Mouse (Mus musculus): ENCODE measurements around the gene Csf2ra. TPM values are rescaled to one million over a fixed set of nuclear protein-coding genes. Genes with fewer than 3 reads are reported as not detected.
"Not testable (repeated sequence)": the region's sequence is repeated elsewhere in the genome, so short reads cannot be mapped to it uniquely, and the experiment has no call there.

The Csf2ra gene
- 83.0 and 85.3 TPM in 2 replicates for polyA plus RNA-seq (2015; fragmentation: Nextera tagmentation; extraction: Ambion mirVana)

DNA sequence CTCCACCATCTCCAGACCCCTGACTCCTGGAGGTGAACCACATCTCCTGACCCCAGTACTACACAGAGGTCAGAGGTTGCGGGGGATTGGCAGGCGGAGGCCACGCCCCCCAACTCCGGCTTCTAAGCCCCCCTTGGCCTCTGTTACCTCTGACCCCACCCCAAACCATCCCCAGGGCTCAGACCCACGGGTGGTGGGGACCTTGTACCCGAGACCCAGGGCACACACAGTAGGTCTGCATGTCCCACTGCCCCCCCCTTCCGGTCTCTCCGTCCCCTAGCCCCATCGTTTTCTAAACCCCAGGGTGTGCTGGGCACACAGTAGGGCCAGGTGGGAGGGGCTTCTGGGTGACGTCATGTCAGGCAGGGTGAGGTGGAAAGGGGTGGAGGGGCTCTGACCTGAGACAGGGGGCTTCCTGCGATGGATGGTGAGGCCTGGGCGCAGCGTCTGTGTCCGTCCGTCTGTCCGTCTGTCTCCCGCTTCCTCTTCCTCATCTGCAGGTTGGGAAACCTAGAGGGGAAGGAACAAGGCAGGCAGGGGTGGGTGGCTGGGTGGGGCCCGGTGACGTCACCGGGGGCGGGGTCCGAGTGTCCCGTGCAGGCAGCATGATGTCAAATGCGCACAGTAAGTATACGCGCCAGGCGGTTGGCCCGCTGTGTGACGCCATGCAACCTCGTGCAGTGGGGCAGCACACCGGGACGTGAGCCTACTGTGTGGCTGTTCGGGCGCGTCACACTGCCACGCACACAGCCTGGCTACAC, at the start of gene Csf2ra:
TSS of gene Csf2ra (minus strand) at position 489 of the 761 bp plus-strand sequence.
- WGBS, result 59% methylated on average over 36 of the region's 36 CpGs

DNA sequence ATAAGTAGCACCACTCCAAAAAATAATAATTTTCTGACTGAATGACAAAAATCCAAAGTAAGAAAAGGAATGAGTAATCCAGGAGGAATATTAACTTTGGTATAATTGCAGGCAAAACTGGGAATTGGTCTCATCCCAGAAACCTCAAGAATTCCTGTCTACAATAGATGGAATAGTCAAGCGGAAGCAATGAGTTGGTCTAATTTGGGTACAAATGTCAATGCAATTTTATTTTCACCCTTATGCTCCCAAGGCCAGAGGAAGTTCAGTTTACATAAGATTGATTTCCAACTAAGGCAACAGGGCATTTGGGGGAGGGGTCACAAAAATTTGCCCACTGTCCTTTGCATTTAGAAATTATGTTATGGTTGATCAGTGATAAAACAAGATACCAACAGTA, 47.2 kb upstream of the Csf2ra start:
- no peaks in the 10 kb centered on the region for H3K27me3 ChIP-seq (replicated peaks)
- H3K9me3 ChIP-seq (replicated peaks), result no peaks in the 10 kb centered on the region
- no peak overlapping the region for H3K27ac ChIP-seq (replicated peaks)
- no peak for ATAC-seq (ENCODE audit: low FRiP score)
- no peak overlapping the region for H3K4me3 ChIP-seq (replicated peaks)
- WGBS, result 100% methylated on average over 1 of the region's 1 CpGs
- no peak overlapping the region for H3K4me2 ChIP-seq
- H3K36me3 ChIP-seq, result no peaks in the 10 kb centered on the region
- no peak overlapping the region for H3K9ac ChIP-seq (replicated peaks)
- no peaks in the 10 kb centered on the region for H3K4me1 ChIP-seq

More for the DNA sequence above, at the start of gene Csf2ra:
- no peak for ATAC-seq (ENCODE audit: low FRiP score)
- Histone ChIP-seq H3K4me2 (peak within 1 kb of the TSS; percentile 77), H3K36me3 (no peaks in the 10 kb centered on the region), H3K9ac (replicated peaks) (peak within 1 kb of the TSS; percentile 47), H3K4me1 (0 out of 2 replicates have a peak, but pooled peaks cover 5% of the 10 kb centered on the region), H3K27me3 (replicated peaks) (no peaks in the 10 kb centered on the region), H3K4me3 (replicated peaks) (peak within 1 kb of the TSS; percentile 65), H3K27ac (replicated peaks) (peak within 1 kb of the TSS; percentile 98), H3K9me3 (replicated peaks) (no peaks in the 10 kb centered on the region)

DNA sequence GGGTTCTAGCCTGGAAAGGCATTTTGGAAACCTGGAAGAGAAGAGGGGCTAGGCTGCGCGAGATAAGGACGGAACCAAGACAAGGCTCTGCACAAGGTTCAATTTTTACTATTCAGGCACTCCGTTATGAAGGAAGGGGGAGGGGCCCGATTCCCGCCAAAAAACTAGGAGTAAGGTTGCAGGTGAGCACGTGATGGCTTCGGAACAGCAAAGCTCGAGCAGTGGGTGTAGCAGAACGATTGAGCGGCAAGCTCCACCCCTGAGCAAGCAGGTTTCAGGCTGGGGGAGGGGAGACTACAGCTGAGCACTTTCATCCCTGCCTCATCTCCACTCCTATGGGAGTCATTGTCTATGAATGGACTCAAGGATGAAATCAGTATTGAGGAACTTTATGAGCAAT, 40.9 kb upstream of the Csf2ra start:
- H3K4me2 ChIP-seq, result peak overlapping the region; percentile 38
- not testable (repeated sequence) for H3K4me1 ChIP-seq; H3K9me3 ChIP-seq (replicated peaks); H3K4me3 ChIP-seq (replicated peaks); H3K9ac ChIP-seq (replicated peaks); H3K36me3 ChIP-seq; H3K27ac ChIP-seq (replicated peaks); H3K27me3 ChIP-seq (replicated peaks); ATAC-seq (ENCODE audit: low FRiP score)
- 35% methylated on average over 11 of the region's 11 CpGs for WGBS

DNA sequence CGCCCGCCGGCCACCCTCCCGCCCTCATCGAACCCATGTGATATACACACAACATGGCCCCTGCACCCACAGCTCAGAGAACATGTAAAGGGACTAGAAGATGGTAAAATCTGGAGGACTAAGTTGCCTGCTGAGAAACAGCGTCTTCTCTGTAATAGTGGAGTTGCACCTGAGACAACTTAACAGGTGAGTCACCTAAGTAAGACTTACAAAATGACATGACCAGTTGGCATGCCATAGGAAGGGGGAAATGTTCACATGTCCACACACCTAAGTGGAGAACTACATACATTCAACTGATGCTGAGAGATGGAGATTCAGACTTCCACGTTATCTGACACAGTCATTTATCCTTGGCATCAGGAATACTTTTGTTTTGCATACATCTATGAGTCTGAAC, 38.9 kb upstream of the Csf2ra start:
- no peak for ATAC-seq (ENCODE audit: low FRiP score)
- Histone ChIP-seq H3K4me2 (no peak overlapping the region), H3K4me1 (no peaks in the 10 kb centered on the region), H3K9ac (replicated peaks) (no peak overlapping the region), H3K27ac (replicated peaks) (no peak overlapping the region), H3K36me3 (no peaks in the 10 kb centered on the region), H3K9me3 (replicated peaks) (no peaks in the 10 kb centered on the region), H3K27me3 (replicated peaks) (no peaks in the 10 kb centered on the region), H3K4me3 (replicated peaks) (no peak overlapping the region)
- WGBS, result 25% methylated on average over 7 of the region's 7 CpGs

DNA sequence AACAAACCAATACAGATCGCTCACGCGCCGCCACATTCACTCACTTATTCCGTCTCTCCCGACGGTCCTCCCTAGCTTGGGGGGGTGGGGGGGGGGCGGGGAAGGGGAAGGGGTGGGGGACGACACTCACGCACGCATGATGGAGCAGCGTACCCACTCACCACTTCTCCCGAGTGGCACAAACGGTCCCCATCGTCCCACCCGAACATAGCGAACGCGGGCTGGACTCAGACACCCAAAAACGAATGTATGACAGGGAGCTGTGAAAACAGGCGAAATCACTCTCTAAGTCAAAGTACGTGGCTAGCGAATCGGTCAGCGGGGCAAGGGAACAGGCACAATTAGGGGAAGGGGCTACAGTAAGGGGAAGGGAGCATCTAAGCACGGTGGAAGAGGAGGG, 38.4 kb upstream of the Csf2ra start:
- no peaks in the 10 kb centered on the region for H3K36me3 ChIP-seq
- H3K27me3 ChIP-seq (replicated peaks), result no peaks in the 10 kb centered on the region
- H3K27ac ChIP-seq (replicated peaks), result no peak overlapping the region
- H3K4me2 ChIP-seq, result no peak overlapping the region
- no peak overlapping the region for H3K4me3 ChIP-seq (replicated peaks)
- H3K9ac ChIP-seq (replicated peaks), result no peak overlapping the region
- 3% methylated on average over 24 of the region's 26 CpGs for WGBS
- no peaks in the 10 kb centered on the region for H3K4me1 ChIP-seq
- no peak for ATAC-seq (ENCODE audit: low FRiP score)
- no peaks in the 10 kb centered on the region for H3K9me3 ChIP-seq (replicated peaks)

DNA sequence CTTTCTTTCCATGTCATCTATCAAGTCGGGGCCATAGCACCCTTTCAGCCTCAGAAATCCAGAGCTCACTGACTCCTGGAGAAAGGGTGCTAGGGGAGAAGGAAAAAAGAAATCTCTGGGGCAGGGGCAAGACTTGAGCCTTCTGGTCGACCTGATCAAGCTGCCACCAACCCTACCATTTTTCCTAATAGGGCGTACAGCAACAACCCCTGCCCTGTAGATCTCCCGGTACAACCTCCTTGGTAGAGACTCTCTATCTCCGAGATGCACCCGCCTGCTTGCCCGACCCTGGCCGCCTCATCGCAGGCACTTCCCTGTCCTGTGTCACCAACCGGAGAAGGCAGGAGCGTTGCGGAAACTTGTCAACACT, 38.0 kb upstream of the Csf2ra start:
- no peak for ATAC-seq (ENCODE audit: low FRiP score)
- H3K9ac ChIP-seq (replicated peaks), result no peak overlapping the region

DNA sequence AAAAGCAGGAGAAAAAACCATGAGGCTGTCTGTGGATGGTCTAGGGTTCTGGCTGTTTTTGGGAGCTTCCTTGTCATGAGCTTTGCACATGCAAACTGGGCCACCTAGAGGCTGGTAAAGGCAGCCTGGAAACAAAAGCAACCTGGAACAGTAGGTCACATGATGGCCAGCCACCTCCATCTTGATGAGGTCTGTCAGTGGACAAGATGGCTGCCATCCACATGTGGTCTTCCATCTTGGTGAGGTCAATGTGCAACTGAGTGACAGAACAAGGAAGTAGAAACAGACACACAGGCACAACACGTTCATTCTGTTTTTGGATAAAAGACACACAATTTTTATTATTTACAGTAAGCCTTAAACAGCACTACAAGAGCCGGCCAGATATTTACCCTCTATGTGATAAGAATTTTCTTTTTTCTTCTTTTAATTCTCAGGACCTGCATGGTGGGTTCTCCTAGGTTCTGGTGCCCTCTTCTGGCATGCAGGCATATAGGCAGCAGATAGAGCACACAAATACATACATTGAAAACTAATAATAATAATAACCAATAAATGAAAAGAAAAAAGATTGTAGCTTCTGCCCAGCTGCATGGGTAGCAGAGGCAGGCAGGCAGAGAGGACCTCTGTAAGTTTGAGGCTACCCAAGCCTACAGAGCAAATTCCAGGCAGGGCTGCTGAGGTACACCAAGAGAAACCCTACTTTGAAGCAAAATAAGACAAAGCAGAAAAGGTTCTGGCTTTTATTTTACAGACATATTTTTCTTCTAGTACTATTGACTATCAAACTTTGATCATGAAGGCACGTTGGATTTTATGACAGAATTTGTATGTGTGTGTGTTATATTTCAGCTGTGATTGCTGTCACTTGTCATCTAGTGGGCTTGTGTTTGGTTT, 37.4 kb upstream of the Csf2ra start:
- Histone ChIP-seq H3K9me3 (replicated peaks) (no peaks in the 10 kb centered on the region), H3K4me1 (no peaks in the 10 kb centered on the region), H3K27ac (replicated peaks) (0 out of 2 replicates have a peak overlapping the region, but pooled peaks have one; percentile 25), H3K4me2 (no peak overlapping the region; the same call in 1 of the 2 replicates), H3K4me3 (replicated peaks) (no peak overlapping the region), H3K36me3 (no peaks in the 10 kb centered on the region), H3K9ac (replicated peaks) (no peak overlapping the region), H3K27me3 (replicated peaks) (no peaks in the 10 kb centered on the region)
- 24% methylated on average over 3 of the region's 3 CpGs for WGBS
- peak; percentile 58 for ATAC-seq (ENCODE audit: low FRiP score)

More for the DNA sequence above, 38.0 kb upstream of the Csf2ra start:
- H3K4me2 ChIP-seq, result no peak overlapping the region
- under 1% methylated on average over 12 of the region's 12 CpGs for WGBS
- H3K36me3 ChIP-seq, result no peaks in the 10 kb centered on the region
- H3K9me3 ChIP-seq (replicated peaks), result no peaks in the 10 kb centered on the region
- no peaks in the 10 kb centered on the region for H3K4me1 ChIP-seq
- no peaks in the 10 kb centered on the region for H3K27me3 ChIP-seq (replicated peaks)
- no peak overlapping the region for H3K4me3 ChIP-seq (replicated peaks)
- H3K27ac ChIP-seq (replicated peaks), result no peak overlapping the region

DNA sequence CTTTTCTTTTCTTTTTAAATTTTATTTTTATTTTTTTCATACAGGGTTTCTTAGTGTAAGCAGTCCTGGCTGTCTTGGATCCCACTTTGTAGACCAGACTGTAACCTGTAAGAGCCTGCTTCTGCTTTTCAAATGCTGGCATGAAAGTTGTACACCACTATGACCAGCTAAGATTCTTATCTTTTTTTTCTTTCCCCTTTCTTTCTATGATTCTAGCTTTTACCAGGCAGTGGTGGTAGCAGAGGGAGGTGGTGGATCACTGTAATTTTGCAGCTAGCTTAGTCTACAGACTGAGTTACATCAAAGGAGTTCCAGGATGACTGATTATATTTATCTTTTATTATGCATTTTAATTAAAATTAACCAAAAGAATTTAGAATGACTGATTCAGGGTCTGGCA, 36.7 kb upstream of the Csf2ra start:
- H3K27ac ChIP-seq (replicated peaks), result 0 out of 2 replicates have a peak overlapping the region, but pooled peaks have one; percentile 25
- H3K4me1 ChIP-seq, result no peaks in the 10 kb centered on the region
- no peak overlapping the region for H3K9ac ChIP-seq (replicated peaks)
- no peaks in the 10 kb centered on the region for H3K9me3 ChIP-seq (replicated peaks)
- no peak overlapping the region for H3K4me2 ChIP-seq
- H3K4me3 ChIP-seq (replicated peaks), result no peak overlapping the region
- ATAC-seq (ENCODE audit: low FRiP score), result no peak
- H3K36me3 ChIP-seq, result no peaks in the 10 kb centered on the region
- no peaks in the 10 kb centered on the region for H3K27me3 ChIP-seq (replicated peaks)

DNA sequence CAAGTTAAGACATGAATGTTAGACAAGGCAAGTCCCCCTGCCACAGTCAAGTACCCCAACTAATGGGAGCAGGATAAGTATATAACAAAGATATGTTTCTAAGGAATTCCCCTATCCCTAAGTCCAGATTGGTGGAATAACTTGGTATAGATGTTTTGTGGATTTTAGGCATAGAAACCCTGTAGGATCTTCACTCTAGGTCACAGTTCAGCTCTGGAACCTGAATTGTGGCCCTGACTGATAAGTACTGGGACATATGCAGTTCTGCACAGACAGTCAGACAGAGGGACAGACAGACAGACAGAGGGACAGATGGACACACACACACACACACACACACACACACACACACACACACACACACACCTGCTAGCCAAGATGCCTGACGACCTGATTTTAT, 36.0 kb upstream of the Csf2ra start:
- Histone ChIP-seq H3K4me3 (replicated peaks) (no peak overlapping the region), H3K27me3 (replicated peaks) (no peaks in the 10 kb centered on the region), H3K36me3 (no peaks in the 10 kb centered on the region), H3K27ac (replicated peaks) (no peak overlapping the region), H3K4me2 (no peak overlapping the region), H3K9me3 (replicated peaks) (no peaks in the 10 kb centered on the region), H3K4me1 (no peaks in the 10 kb centered on the region), H3K9ac (replicated peaks) (no peak overlapping the region)
- WGBS, result 92% methylated on average over 1 of the region's 1 CpGs
- no peak for ATAC-seq (ENCODE audit: low FRiP score)

DNA sequence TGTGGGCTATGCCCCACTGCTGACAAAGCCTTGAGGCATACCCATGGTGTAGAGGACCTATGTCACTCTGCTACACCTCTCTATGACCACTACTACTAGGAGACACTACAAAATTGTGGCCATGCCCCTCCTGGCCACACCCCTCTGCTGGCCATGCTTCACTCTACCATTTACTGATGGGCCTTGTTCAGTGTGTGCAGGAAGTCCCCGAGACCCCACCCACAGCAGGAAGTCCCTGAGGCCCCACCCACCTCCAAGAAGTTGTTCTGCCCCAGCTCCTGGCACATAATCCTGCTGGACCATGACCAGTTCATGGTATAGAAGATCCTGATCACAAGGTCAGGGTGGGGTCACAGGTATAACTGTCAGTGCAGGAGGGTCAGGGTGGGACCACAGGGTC, 33.0 kb upstream of the Csf2ra start:
- Histone ChIP-seq H3K27ac (replicated peaks) (no peak overlapping the region), H3K4me1 (no peaks in the 10 kb centered on the region), H3K4me3 (replicated peaks) (no peak overlapping the region), H3K27me3 (replicated peaks) (no peaks in the 10 kb centered on the region), H3K4me2 (no peak overlapping the region), H3K9me3 (replicated peaks) (no peaks in the 10 kb centered on the region), H3K36me3 (no peaks in the 10 kb centered on the region), H3K9ac (replicated peaks) (no peak overlapping the region)
- WGBS, result 91% methylated on average over 1 of the region's 1 CpGs
- ATAC-seq (ENCODE audit: low FRiP score), result no peak

DNA sequence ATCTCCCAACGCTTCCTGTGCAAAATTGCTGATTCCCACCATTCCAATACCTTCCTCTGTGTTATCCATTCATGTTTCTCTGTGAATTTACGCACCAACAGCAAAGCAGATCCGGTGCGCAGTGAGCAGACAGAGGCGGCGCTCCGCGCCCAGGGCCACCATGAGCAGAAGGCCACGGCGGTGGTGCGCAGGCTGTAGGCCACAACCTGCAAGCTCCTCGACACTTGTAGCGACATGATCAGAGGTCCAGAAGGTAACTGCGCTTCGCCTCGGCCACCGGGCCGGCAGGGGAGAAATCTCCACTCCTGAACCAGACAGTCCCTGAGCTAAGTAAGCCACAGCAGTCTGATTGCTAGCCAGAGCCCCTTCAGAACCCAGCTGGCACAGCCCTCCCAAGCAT, 29.5 kb upstream of the Csf2ra start:
- 96% methylated on average over 18 of the region's 18 CpGs for WGBS
- no peaks in the 10 kb centered on the region for H3K36me3 ChIP-seq
- no peak overlapping the region for H3K4me2 ChIP-seq
- no peak overlapping the region for H3K9ac ChIP-seq (replicated peaks)
- H3K4me1 ChIP-seq, result no peaks in the 10 kb centered on the region
- no peak overlapping the region for H3K27ac ChIP-seq (replicated peaks)
- no peaks in the 10 kb centered on the region for H3K9me3 ChIP-seq (replicated peaks)
- H3K27me3 ChIP-seq (replicated peaks), result no peaks in the 10 kb centered on the region
- ATAC-seq (ENCODE audit: low FRiP score), result no peak
- H3K4me3 ChIP-seq (replicated peaks), result no peak overlapping the region

All from neural tube, embryonic 15.5 days (tissue).